Mouse (Mus musculus) A20 (cell line): ENCODE measurements at regions not wholly inside any gene's neighbourhood (a gene's known extent, or its start where the extent isn't known, plus 50 kb on each side); places are given as distances from the start of the nearest gene placed in this dataset.
A peak's percentile ranks its signal among the peaks of the same experiment; 100 is the strongest.
"Not testable (repeated sequence)": the region's sequence is repeated elsewhere in the genome, so short reads cannot be mapped to it uniquely, and the experiment has no call there.

ENCODE experiments used
- DNase-seq: peaks from one replicate; pipeline ENCODE4 v3.0.0-alpha.2; 2011; ENCODE audit warnings: low read depth, low spot score

- DNase-seq, result no peak
These were observed 853.1 kb upstream of the Pou3f2 start for GRCm38 (mm10) chr4:23341240-23341639.

GRCm38 (mm10) chr4:23338481-23338880, 850.3 kb upstream of the Pou3f2 start:
- DNase-seq, result no peak

- DNase-seq, result no peak
These were observed 812.5 kb upstream of the Pou3f2 start for GRCm38 (mm10) chr4:23300617-23301016.

DNA sequence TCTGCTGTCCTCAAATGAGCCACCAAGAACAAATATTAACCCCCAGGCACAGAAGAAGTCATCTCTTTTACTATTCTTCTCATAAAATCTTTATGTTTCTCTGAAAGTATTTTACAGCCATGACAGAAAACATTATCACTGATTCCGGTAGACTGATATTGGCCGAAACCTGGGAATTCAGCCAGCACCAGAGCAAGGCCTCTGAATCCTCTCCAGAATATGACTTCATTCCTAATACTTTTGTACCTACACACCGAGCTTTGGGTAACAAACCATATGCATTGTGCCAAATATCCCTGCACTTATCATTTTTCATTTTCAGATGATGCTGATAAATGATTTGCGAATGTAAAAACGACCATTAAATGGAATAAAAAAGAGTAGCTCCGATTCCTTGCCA, 791.9 kb upstream of the Pou3f2 start:
- DNase-seq, result no peak

- DNase-seq, result no peak
These were observed 787.0 kb upstream of the Pou3f2 start for GRCm38 (mm10) chr4:23275203-23275602.

DNA sequence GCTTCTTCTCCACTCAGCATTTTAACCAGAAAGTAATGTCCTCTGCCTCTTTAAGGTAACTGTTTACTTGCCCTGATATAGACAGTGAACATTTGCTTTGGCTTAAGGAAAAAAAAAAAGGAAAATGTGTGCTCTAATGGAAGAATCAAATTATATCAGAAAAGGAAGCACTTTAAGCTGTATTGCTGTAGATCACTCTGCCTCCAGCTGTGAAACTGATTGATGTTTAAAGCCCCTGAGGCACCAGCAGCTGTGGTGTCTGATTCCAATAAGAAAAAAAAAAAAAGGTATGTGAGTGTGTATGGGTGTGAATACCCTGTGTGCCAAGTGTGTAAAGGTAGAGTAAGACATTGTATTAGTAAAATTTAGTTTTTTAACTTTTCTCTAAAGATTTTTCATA, 783.8 kb upstream of the Pou3f2 start:
- no peak for DNase-seq

DNA sequence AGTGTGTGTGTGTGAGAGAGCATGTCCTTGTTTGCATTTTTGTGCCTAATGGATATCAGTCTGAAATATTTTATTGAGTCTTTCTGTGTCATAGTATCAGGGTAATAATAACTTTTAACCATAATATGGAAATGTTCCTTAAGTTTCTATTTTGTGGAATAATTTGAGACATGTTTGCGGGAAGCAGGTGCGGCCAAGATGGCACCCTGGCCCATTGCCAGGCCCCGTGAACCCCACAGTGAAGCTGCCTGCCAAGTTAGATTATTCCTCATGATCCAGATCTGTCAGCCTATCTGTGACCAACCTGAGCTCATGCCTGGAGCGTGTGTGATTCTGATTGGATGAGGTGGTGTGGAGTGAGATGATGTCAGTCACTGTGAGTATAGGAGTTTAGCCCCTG, 772.2 kb upstream of the Pou3f2 start:
- DNase-seq, result no peak

DNA sequence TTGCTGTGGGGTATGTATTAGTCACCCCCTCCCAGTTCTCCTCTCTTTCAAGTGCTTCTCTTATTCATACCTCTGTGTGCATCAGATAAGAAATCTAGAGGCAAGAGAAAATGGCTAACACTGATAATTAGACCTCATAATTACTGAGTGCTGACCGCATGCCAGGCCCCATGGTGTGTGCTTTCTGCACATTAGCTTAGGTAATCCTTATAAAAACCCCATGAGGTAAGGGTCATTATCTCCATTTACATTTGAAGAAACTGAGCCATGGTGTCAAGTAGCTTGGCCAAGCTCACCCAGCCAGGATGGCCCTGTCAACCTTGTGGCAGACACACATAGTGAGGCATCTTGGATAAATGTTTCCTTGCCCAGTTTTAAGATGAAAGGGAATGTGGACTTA, 746.8 kb upstream of the Pou3f2 start:
- no peak for DNase-seq

DNA sequence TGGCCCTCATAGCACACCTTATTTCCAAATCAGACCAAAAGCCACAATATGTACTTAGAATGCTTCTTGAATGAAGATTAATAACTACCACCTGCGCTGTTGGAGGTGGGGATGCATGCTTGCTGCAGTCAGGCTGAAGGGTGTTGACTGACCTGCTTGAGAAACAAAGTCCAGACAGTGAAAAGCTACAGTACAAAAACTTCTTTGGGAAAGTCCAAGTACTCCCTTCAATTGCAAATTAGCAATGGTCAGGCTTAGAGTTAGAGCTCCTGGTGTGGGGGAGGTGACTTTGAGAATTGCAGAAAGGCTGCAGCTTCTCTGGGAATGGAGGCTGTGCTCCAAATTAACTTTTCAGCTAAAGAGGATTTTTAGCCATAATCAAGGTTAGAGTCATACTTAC, 706.6 kb upstream of the Pou3f2 start:
- not testable (repeated sequence) for DNase-seq

- no peak for DNase-seq
These were observed 705.4 kb upstream of the Pou3f2 start for GRCm38 (mm10) chr4:23193384-23194135.

DNA sequence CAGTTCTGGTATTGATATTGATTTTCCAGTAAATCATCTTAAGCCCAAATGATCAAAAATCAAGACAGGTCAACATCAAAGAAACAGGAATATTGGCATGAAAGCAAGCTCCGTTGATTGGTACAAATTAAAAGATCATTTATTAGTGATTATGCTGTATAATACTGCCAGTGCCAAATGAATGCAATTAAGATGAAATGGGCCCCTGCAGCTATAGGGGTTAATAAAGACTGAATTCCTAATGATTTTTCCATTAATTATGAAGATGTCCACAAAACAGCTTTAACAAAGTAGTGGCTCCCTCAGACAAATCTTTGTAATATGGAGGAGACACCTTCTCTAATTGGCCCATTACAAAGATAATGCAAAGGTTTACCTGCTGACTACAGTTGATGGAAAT, 685.6 kb upstream of the Pou3f2 start:
- DNase-seq, result no peak

GRCm38 (mm10) chr4:23173330-23173729, 685.2 kb upstream of the Pou3f2 start:
- no peak for DNase-seq

- no peak for DNase-seq
These were observed 660.1 kb upstream of the Pou3f2 start for GRCm38 (mm10) chr4:23148097-23148849.

DNA sequence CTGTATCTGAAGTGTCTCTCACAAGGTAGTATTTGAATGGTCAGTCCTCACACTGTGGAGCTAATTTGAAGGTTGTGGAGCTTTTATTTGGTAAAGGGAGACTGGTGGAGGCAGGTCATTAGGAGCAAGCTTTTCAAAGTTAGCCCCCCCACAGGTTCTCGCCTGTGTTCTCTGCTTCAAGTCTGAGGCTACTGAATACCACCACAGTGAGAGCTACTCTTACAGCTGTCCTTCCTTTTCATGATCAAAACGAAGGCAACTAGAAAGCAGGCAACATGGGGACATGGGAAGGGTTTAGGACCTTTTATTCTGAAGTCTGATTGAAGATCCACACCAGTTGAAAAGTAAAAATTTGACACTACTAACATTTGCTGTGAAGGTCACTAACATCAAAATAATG, 645.2 kb upstream of the Pou3f2 start:
- no peak for DNase-seq

DNA sequence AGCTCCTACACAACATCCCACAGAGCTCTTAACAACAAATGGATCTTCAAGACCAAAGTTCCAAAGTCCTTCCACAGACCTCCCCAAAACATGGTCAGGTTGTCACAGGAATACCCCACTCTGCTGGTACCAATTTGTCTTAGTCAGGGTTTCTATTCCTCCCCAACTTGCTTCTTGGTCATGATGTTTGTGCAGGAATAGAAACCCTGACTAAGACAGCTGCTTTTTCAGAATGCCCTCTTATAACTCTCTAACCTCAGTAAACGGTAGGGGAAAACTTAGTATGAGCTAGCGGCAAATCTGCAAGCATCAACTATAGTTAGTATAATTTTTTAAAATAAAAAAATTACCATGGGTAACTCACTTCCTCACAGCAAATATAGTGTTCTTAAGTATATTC, 613.3 kb upstream of the Pou3f2 start:
- not testable (repeated sequence) for DNase-seq

DNA sequence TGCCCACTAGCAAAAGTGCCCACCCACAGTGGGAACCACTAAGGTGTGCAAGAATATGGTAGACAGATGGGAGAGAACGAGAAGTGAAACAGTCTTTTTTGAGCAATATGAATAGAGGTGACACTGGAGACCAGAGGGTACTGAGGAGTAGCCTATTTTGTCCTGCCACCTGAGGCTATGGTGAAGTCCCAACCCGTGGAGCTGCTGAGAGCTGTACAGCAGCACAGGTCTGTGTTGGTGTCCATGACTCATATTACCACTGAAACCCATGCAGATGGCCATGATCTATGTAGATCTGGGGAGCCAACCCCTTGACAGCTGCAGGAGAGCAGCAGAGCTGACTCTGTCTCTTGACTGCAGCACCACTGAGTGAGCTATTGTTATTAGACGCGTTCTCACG, 591.4 kb upstream of the Pou3f2 start:
- peak; percentile 94 for DNase-seq

DNA sequence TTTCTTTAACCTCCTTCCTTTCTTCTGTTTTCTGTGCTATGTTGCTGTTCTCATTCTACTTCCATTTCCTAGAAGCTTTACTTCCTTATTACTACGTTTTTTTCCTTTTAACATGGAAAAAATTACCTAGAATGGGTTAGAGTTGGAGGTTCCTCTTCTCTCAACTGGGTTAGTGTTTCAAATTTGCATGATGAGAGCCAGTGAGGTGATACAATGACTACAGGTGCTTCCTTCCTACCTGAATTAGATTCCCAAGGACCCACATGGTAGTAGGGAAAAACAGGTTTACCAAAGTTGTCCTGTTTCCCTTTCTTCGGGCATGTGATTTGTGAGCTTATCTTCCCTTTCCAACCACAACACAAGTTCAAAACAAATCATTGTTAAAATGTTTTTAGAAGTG, 589.4 kb upstream of the Pou3f2 start:
- DNase-seq, result peak; percentile 81

GRCm38 (mm10) chr4:23050701-23051317, 562.6 kb upstream of the Pou3f2 start:
- no peak for DNase-seq

DNA sequence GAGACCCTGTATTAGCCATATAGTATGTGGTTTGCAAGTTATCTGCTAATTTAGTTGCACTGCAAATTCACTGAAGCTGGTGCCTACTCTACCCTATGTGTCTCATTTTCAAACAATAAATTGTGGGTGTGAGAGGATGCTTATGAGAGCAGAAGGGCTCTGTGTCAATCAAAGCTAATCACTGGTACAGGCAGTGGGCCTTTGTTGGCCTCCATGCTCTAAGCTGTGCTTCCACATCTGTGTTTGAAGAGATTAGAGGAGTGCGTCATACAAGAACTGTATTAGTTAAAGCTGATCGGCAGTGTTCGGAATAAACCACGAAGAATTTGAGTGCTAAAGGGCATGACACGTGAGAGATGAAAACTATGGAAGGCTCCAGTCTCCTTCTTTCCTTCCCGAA, 549.6 kb upstream of the Pou3f2 start:
- DNase-seq, result no peak

- DNase-seq, result no peak
These were observed 543.1 kb upstream of the Pou3f2 start for GRCm38 (mm10) chr4:23031271-23031670.

GRCm38 (mm10) chr4:23022177-23022576, 534.0 kb upstream of the Pou3f2 start:
- DNase-seq, result no peak

GRCm38 (mm10) chr4:23010346-23010745, 522.2 kb upstream of the Pou3f2 start:
- no peak for DNase-seq

- not testable (repeated sequence) for DNase-seq
These were observed 521.0 kb upstream of the Pou3f2 start for GRCm38 (mm10) chr4:23009196-23009595.
